Mouse (Mus musculus) forebrain, embryonic 12.5 days (tissue): Measurements from ENCODE around the gene Fbxw25. TPM values are rescaled to one million over a fixed set of nuclear protein-coding genes. Genes with fewer than 3 reads are reported as not detected.
"Not testable (repeated sequence)": the region's sequence is repeated elsewhere in the genome, so short reads cannot be mapped to it uniquely, and the experiment has no call there.

Experiments
- ATAC-seq: fragments of 200-750 bp; cut with Nextera tagmentation; 2 replicates; pipeline ENCODE4 v1.8.0; 2017; ENCODE audit warnings: moderate TSS enrichment; ENCODE audit not compliant: low FRiP score
- H3K27ac ChIP-seq: fragments of 300-500 bp; sonication (generic); 2 replicates; pipeline ENCODE4 v1.5.1; 2016; ENCODE audit warnings: mild to moderate bottlenecking
- H3K27me3 ChIP-seq: fragments of 300-500 bp; sonication (generic); 2 replicates; pipeline ENCODE4 v1.6.1; 2016; ENCODE audit warnings: mild to moderate bottlenecking
- H3K36me3 ChIP-seq: fragments of 300-500 bp; sonication (generic); replicated peaks from 2 replicates; pipeline ENCODE4 v1.6.1; 2016; ENCODE audit warnings: mild to moderate bottlenecking
- H3K4me1 ChIP-seq: fragments of 300-500 bp; sonication (generic); 2 replicates; pipeline ENCODE4 v1.6.1; 2016
- H3K4me2 ChIP-seq: fragments of 300-500 bp; sonication (generic); 2 replicates; pipeline ENCODE4 v1.6.1; 2016; ENCODE audit warnings: mild to moderate bottlenecking, moderate library complexity
- H3K4me3 ChIP-seq: fragments of 300-500 bp; sonication (generic); replicated peaks from 2 replicates; pipeline ENCODE4 v1.5.1; 2016; ENCODE audit warnings: mild to moderate bottlenecking
- H3K9ac ChIP-seq: fragments of 300-500 bp; sonication (generic); 2 replicates; pipeline ENCODE4 v1.6.1; 2016; ENCODE audit warnings: mild to moderate bottlenecking
- H3K9me3 ChIP-seq: fragments of 300-500 bp; sonication (generic); 2 replicates; pipeline ENCODE4 v1.6.1; 2016
- WGBS: fragments of 180-500 bp; shearing (Covaris S2); methylation state at CpG from one replicate; pipeline ENCODE4 v1.1.7; 2016; 5-methylcytosine and 5-hydroxymethylcytosine counted together
- polyA plus RNA-seq: library from polyadenylated mRNA; unstranded; fragments of >200 nt; fragmentation: Nextera tagmentation; extraction: Ambion mirVana; gene quantifications from 2 replicates; pipeline ENCODE4 v1.2.1, GENCODE M21; 2016

Gene Fbxw25
- not detected in 2 replicates for polyA plus RNA-seq

DNA sequence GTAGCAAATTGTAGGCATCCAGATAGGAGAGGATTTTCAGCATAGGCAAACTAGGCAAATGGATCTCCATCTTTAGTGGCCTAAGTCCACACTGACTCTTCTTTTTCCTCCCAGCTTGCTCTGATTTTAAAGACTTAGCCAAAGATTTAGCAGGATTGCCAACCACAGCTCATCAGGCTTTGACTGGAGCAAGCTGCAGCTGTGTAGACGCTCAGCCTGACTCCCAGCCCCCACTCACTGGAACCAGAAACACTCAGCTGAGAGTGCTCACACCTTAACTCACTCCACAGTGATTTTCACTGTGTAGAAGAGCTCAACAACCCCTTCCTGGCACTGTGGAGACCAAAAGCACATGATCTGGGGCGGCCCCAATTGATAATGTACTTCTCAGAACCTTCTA, at the start of gene Fbxw25:
Gene Fbxw25, minus strand, starts transcription at position 101 of the 400 bp plus-strand sequence.
- H3K4me3 ChIP-seq, H3K36me3 ChIP-seq, H3K9ac ChIP-seq, H3K4me2 ChIP-seq, H3K9me3 ChIP-seq, H3K4me1 ChIP-seq, H3K27me3 ChIP-seq, ATAC-seq, H3K27ac ChIP-seq: not testable (repeated sequence)
- WGBS: 77% methylated on average over 2 of the region's 2 CpGs

DNA sequence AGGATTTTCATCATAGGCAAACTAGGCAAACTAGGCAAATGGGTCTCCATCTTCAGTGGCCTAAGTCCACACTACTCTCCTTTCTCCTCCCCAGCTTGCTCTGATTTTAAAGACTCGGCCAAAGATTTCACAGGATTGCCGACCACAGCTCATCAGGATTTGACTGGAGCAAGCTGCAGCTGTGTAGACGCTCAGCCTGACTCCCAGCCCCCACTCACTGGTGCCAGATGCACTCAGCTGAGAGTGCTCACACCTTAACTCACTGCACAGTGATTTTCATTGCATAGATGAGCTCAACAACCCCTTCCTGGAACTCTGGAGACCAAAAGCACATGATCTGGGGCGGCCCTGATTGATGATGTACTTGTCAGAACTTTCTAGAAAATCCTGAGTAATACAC, 38.1 kb upstream of the Fbxw25 start, which contains the start of gene Fbxw18:
Gene Fbxw18, minus strand, starts transcription at position 101 of the 400 bp plus-strand sequence.
- not testable (repeated sequence) for H3K4me1 ChIP-seq, H3K9ac ChIP-seq, H3K36me3 ChIP-seq, H3K27ac ChIP-seq, H3K4me2 ChIP-seq, H3K4me3 ChIP-seq, H3K27me3 ChIP-seq, ATAC-seq, H3K9me3 ChIP-seq
- WGBS: 75% methylated on average over 4 of the region's 4 CpGs

DNA sequence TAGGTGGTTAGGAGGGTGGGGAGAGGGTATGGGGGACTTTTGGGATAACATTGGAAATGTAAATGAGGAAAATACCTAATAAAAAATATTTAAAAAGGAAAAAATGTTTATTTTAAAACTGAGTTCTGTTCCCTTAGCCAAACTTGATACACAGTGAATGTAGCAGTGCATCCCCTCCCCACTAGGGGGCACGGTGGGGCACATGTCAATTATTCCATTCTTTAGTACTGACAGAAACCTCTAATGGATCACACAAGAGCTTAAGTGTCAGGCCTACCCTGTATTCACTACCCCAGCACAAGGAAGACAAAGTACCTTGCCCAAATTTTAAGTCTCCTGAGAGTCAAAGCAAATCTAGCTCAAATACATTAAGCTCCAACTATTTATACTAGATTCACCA, 20.8 kb upstream of the Fbxw25 start:
- 7% methylated on average over 1 of the region's 1 CpGs for WGBS
- Histone ChIP-seq H3K4me2 (no peak overlapping the region), H3K9me3 (no peaks in the 10 kb centered on the region), H3K27ac (no peak overlapping the region), H3K9ac (no peak overlapping the region), H3K36me3 (no peaks in the 10 kb centered on the region), H3K4me1 (no peaks in the 10 kb centered on the region), H3K27me3 (no peaks in the 10 kb centered on the region), H3K4me3 (no peak overlapping the region)
- ATAC-seq: no peak

DNA sequence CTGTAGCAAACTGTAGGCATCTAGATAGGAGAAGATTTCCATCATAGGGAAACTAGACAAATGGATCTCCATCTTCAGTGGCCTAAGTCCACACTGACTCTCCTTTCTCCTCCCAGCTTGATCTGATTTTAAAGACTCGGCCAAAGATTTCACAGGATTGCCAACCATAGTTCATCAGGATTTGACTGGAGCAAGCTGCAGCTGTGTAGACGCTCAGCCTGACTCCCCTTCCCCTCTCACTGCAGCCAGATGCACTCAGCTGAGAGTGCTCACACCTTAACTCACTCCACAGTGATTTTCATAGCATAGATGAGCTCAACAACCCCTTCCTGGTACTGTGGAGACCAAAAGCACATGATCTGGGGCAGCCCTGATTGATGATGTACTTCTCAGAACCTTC, 38.5 kb downstream of the Fbxw25 start, which contains the start of gene Fbxw24:
Gene Fbxw24, minus strand, starts transcription at position 101 of the 400 bp plus-strand sequence.
- not testable (repeated sequence) for ATAC-seq, H3K36me3 ChIP-seq, H3K27me3 ChIP-seq, H3K4me3 ChIP-seq, H3K4me1 ChIP-seq, H3K9me3 ChIP-seq, H3K4me2 ChIP-seq, H3K27ac ChIP-seq, H3K9ac ChIP-seq
- 91% methylated on average over 2 of the region's 2 CpGs for WGBS

DNA sequence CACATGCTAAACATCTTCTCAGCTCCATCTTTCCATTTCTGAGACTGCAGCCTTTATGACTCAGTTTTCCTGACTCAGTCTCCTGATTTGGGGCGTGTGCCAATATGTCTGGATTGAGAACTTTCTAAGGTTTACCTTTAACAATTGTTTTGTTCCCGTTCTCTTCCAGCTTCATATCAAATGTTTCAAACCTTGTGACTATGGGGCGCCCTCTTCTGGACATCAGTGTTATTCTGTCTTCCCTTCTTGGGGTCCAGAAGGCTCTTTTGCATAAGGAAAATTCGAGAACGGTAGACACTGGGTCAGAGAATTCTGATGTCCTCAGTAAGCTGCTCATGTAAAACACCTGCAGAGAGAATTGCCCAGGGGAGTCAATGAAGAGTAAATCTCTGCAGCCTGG, 57.6 kb downstream of the Fbxw25 start:
- ATAC-seq, H3K9ac ChIP-seq, H3K36me3 ChIP-seq, H3K27me3 ChIP-seq, H3K9me3 ChIP-seq, H3K4me1 ChIP-seq, H3K4me3 ChIP-seq, H3K27ac ChIP-seq, H3K4me2 ChIP-seq: not testable (repeated sequence)
- 49% methylated on average over 5 of the region's 5 CpGs for WGBS

DNA sequence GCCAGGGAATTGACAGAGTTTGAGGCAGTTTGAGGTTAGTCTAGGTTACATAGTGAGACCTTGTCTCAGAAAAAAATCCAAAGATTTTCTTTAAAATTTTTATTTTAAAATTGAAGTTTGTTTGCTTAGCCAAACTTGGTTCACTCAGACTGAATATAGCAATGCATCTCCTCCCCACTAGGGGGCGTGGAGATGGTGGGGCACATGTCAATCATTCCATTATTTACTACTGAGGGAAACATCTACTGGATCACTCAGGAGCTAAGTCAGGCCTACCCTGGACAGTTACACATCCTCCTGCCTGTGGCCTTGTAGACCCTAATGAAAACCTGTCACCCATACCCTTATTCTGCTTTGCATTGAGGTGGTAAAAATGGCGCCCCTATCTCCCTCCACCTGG, 62.3 kb downstream of the Fbxw25 start:
- H3K27ac ChIP-seq, H3K36me3 ChIP-seq, H3K9me3 ChIP-seq, H3K4me3 ChIP-seq, H3K27me3 ChIP-seq, H3K9ac ChIP-seq, H3K4me2 ChIP-seq, ATAC-seq, H3K4me1 ChIP-seq: not testable (repeated sequence)
- 56% methylated on average over 2 of the region's 2 CpGs for WGBS

DNA sequence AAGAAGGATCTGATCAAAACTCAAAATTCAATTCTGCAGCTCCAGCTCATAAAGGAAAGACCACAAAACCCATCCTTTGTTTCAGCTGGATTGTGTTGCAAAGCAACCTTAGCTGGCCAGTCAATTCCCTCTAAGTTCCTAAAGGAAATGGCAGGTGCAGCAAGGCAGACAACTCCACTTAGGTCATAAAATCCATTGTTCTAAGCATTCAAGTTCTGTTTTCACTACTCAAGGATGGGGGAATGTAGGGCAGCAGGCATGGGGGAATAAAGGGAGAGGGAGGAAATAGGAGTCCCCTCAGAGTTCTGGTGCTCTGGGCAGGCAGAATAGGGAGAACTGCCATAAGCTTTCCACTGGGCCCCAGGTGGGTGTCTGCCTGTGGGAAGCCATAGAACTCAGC, 67.2 kb downstream of the Fbxw25 start:
- no peak overlapping the region for H3K9ac ChIP-seq
- H3K36me3 ChIP-seq: no peaks in the 10 kb centered on the region
- no peak for ATAC-seq
- peaks cover 3% of the 10 kb centered on the region; the same call in 1 of the 2 replicates for H3K9me3 ChIP-seq
- no peak overlapping the region for H3K4me2 ChIP-seq
- H3K27me3 ChIP-seq: no peaks in the 10 kb centered on the region
- H3K27ac ChIP-seq: no peak overlapping the region
- no peaks in the 10 kb centered on the region for H3K4me1 ChIP-seq
- no peak overlapping the region for H3K4me3 ChIP-seq

Other genes with a start within 250 kb of the Fbxw25 start
- gene Fbxw16, start 215.5 kb downstream of the Fbxw25 start, polyA plus RNA-seq: not detected in 2 replicates
- not detected in 2 replicates for gene Fbxw19, start 168.8 kb downstream of the Fbxw25 start, polyA plus RNA-seq
- gene Fbxw15, start 96.4 kb downstream of the Fbxw25 start, polyA plus RNA-seq: not detected in 2 replicates
- not detected in 2 replicates for gene Fbxw24, start 38.6 kb downstream of the Fbxw25 start, polyA plus RNA-seq
- not detected in 2 replicates for gene Fbxw18, start 38.0 kb upstream of the Fbxw25 start, polyA plus RNA-seq
- not detected in 2 replicates for gene Fbxw26, start 81.4 kb upstream of the Fbxw25 start, polyA plus RNA-seq
- gene Fbxw27, start 126.0 kb upstream of the Fbxw25 start, polyA plus RNA-seq: not detected in 2 replicates
- not detected in 2 replicates for gene Spink8, start 147.6 kb upstream of the Fbxw25 start, polyA plus RNA-seq
- gene Nme6, start 168.1 kb upstream of the Fbxw25 start, polyA plus RNA-seq: 82.0 and 89.8 TPM in 2 replicates
- gene Camp, start 185.0 kb upstream of the Fbxw25 start, polyA plus RNA-seq: 0.61 and 0.91 TPM in 2 replicates
- gene Cdc25a, start 210.9 kb upstream of the Fbxw25 start, polyA plus RNA-seq: 42.1 and 44.3 TPM in 2 replicates